Mouse (Mus musculus): ENCODE data around the gene F12. TPM values are rescaled to one million over a fixed set of nuclear protein-coding genes. Genes with fewer than 3 reads are reported as not detected.

The F12 gene
- not detected for total RNA-seq (2022)

DNA sequence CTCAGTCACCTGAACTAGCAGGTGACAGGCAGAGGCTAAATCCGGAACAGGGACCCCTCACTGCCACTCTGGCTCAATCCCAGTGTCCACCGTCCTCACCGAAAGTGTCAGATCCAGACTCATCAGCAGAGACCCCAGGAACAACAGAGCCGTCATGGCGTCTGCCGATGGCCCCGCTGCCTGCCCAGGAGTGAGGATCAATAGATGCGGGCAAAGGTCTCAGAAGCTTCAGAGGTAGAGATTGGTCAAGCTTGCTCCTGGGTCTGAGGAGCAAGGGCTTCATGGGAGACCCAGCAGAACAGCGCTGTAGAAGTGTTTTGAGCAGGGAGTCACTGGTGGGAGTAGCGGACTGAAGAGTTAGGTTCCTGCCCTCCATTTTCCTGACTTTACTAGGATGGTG lies at the start of gene F12:
F12 (minus strand) TSS at position 181 of the 400 bp plus-strand sequence.
- DNase-seq (ENCODE audit: low spot score in 2 of 2), result no peak

DNA sequence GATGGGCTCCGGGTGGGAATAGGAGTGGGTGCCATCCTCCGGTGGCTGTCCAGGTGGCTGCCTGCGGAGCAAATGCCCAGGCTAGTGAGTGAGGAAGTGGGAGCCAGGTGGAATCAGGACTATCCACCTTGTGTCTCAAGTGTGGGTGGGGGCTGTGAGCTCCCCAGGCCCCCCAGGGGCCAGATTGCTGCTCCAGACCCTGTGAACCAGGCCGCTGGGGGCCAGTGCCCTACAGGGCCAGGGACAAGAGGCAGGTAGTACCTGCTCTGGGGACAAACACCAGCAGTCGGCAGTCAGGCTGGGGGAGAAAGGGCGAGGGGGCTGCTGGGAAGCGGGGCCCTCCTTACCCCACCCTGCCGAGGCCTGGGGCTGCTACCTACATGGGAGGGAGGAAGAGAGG lies 49.7 kb upstream of the F12 start:
- no peak for DNase-seq (ENCODE audit: low spot score in 2 of 2)

- no peak for DNase-seq (ENCODE audit: low spot score in 2 of 2)
Observed at GRCm38 (mm10) chr13:55475750-55476149, 49.2 kb upstream of the F12 start.

- DNase-seq (ENCODE audit: low spot score in 2 of 2), result no peak
Observed at GRCm38 (mm10) chr13:55474621-55475069, 48.1 kb upstream of the F12 start.

GRCm38 (mm10) chr13:55473961-55474360 lies 47.4 kb upstream of the F12 start:
- no peak for DNase-seq (ENCODE audit: low spot score in 2 of 2)

- DNase-seq (ENCODE audit: low spot score in 2 of 2), result no peak
Observed at GRCm38 (mm10) chr13:55473076-55473831, 46.7 kb upstream of the F12 start.

GRCm38 (mm10) chr13:55472132-55473022 lies 45.8 kb upstream of the F12 start:
- no peak for DNase-seq (ENCODE audit: low spot score in 2 of 2)

- DNase-seq (ENCODE audit: low spot score in 2 of 2), result no peak
Observed at GRCm38 (mm10) chr13:55471819-55472131, 45.2 kb upstream of the F12 start.

- DNase-seq (ENCODE audit: low spot score in 2 of 2), result peak; percentile 67 to 71
Observed at GRCm38 (mm10) chr13:55471156-55471818, 44.7 kb upstream of the F12 start.

GRCm38 (mm10) chr13:55470372-55470771 lies 43.8 kb upstream of the F12 start:
- DNase-seq (ENCODE audit: low spot score in 2 of 2), result no peak

GRCm38 (mm10) chr13:55468851-55469560 lies 42.4 kb upstream of the F12 start:
- DNase-seq (ENCODE audit: low spot score in 2 of 2), result no peak

- no peak for DNase-seq (ENCODE audit: low spot score in 2 of 2)
Observed at GRCm38 (mm10) chr13:55465830-55466440, 39.3 kb upstream of the F12 start.

- no peak for DNase-seq (ENCODE audit: low spot score in 2 of 2)
Observed at GRCm38 (mm10) chr13:55465184-55465583, 38.6 kb upstream of the F12 start.

- no peak for DNase-seq (ENCODE audit: low spot score in 2 of 2)
Observed at GRCm38 (mm10) chr13:55464027-55464884, 37.7 kb upstream of the F12 start, which contains the start of gene Prr7. Prr7 (plus strand) TSS chr13:55464267.

DNA sequence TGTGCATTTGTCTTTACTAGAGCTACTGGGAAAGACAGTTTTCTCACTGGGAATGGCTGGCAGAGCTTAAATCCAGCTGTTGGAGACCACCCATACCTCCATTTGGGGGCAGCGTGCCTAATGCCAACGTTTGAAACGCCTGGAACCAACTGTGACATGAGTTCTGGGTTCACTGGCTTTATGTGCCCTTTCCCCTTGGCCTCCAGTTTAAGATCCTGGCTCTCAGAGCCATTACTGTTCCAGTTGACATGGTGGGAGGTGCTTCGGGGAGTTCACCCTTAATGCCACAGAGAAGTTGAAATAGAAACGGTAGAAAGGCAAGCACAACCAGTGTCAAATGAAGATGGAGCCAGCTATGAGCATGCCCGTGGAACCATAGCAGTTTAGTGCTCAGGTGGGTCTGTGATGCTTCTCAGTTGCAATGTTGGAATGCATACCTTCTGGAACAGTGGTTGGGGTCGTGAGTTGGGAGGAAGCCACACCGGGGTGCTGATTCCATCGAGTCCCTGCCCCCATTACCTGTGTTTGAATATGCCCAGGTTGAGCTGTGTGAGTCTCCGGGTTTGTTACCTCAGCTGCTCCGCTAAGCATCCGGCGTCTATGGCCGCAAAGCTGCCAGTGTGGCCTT lies 36.9 kb upstream of the F12 start:
- DNase-seq (ENCODE audit: low spot score in 2 of 2), result no peak

- DNase-seq (ENCODE audit: low spot score in 2 of 2), result no peak
Observed at GRCm38 (mm10) chr13:55462965-55463364, 36.4 kb upstream of the F12 start.

DNA sequence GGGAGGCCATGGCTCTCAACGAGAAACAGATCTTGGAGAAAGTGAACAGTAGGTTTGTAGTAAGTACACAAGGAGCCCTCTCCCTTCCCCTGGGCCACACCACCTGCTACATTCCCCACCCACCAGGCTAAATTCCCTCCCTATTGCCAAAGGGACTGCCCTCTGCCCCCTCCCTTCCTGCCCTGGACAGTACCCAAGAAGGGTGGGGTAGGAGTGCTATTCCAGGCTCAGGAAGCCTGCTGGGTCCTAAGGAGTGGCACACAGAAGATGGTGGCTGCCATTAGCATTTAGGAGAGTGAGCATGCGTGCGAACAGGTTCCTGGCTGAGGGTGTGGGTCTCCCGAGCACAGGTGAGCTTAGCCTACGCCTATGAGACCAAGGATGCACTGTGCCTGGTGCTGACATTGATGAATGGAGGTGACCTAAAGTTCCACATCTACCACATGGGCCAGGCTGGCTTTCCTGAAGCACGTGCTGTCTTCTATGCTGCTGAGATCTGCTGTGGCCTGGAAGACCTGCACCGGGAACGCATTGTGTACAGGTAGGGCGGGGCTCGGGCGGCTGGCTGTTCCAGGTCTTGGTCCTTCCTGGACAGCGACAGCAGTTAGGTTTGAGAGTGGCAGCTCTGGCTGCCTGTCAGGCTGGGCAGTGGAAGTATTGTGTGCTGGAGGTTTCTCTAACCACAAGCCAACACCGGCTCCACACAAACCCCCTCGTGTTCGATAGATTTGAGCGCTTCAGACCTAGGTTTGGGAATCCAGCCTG lies 25.4 kb upstream of the F12 start:
- peak in 1 of 2 experiments; percentile 45 for DNase-seq (ENCODE audit: low spot score in 2 of 2)

DNA sequence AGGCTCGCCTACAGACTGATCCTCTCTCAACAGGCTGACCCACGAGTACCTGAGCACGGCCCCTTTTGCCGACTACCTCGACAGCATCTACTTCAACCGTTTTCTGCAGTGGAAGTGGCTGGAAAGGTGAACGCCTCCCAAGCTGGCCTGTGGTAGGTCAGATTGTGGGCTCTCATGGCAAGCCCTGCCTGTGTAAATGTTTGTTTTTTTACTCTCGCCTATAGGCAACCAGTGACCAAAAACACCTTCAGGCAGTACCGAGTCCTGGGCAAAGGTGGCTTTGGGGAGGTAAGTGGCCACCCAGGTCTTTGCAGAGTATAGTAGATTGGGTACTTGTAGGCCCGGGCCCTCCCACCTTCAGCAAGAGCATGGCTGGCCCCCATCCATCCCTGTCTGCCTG lies 24.7 kb upstream of the F12 start:
- no peak for DNase-seq (ENCODE audit: low spot score in 2 of 2)

GRCm38 (mm10) chr13:55450511-55450980 lies 24.0 kb upstream of the F12 start:
- peak; percentile 81 to 90 for DNase-seq (ENCODE audit: low spot score in 2 of 2)
